Mouse (Mus musculus): Measurements from ENCODE around the gene L2hgdh. TPM values are rescaled to one million over a fixed set of nuclear protein-coding genes. Genes with fewer than 3 reads are reported as not detected.

Gene L2hgdh
- 1 to 10 TPM; 1.2 to 2.9 TPM for total RNA-seq (2023)

GRCm38 (mm10) chr12:69724711-69725460 lies at the start of gene L2hgdh, which contains the start of gene Atp5s:
Gene L2hgdh (minus strand): TSS chr12:69724873.
Gene Atp5s (plus strand): TSS chr12:69724950.

GRCm38 (mm10) chr12:69681566-69682061 lies 43.1 kb downstream of the L2hgdh start, which contains the start of gene Sos2:
Gene Sos2 (minus strand): TSS chr12:69681852.

Other genes starting within 250 kb of the L2hgdh start
- 10 to 100 TPM in 1 of 2 experiments, 1 to 10 TPM in 1; 6.7 to 11.4 TPM for gene Vcpkmt, start 141.8 kb downstream of the L2hgdh start, total RNA-seq (2023)
- gene Sos2, start 43.0 kb downstream of the L2hgdh start, total RNA-seq (2023), result 10 to 100 TPM; 53.6 to 55.7 TPM
- 1 to 10 TPM; 1.4 to 4.4 TPM for gene Atp5s, start 77 bp upstream of the L2hgdh start, total RNA-seq (2023)
- not detected for gene Cdkl1, start 66.4 kb upstream of the L2hgdh start, total RNA-seq (2023)
- 1 to 10 TPM; 1.0 to 1.1 TPM for gene Atl1, start 167.7 kb upstream of the L2hgdh start, total RNA-seq (2023)
- 10 to 100 TPM; 30.4 to 32.4 TPM for gene Map4k5, start 168.3 kb upstream of the L2hgdh start, total RNA-seq (2023)